In genomic region chr6:54332203-54332602, GRCm38 (mm10) we compare ENCODE assay signal across 13 mouse cellular contexts. TPM values are rescaled to one million over a fixed set of nuclear protein-coding genes. Genes with fewer than 3 reads are reported as not detected.
DNase-seq lines count a peak whose midpoint lies in the region; ATAC-seq lines count a peak whose summit lies in the region.
"Had no signal": no experiment of that assay in that cellular context is flagged by ENCODE, and none has a peak within 500 bp of the region (broad histone marks: within the 10 kb centered on the region; RNA-seq: fewer than 3 reads in every experiment).

No protein-coding gene starts in this region.

- WGBS in kidney, embryonic 16.5 days: 25% methylated on average over 8 of the region's 8 CpGs
- WGBS in forebrain, embryonic 14.5 days: 7% methylated on average over 8 of the region's 8 CpGs
- 19% methylated on average over 8 of the region's 8 CpGs for WGBS in neural tube, embryonic 14.5 days
- whole genome bisulfite sequencing in limb, embryonic 10.5 days: 76% methylated on average over 8 of the region's 8 CpGs

- H3K4me3 ChIP-seq in kidney, embryonic 16.5 days (ENCODE audit: low read length): no peak overlapping the region
- no peak overlapping the region for H3K4me3 ChIP-seq in forebrain, embryonic 14.5 days (ENCODE audit: low read depth, low read length)
- no peak overlapping the region for H3K4me3 ChIP-seq in neural tube, embryonic 14.5 days (ENCODE audit: low read depth, low read length)
- H3K4me3 ChIP-seq in limb, embryonic 10.5 days: no peak overlapping the region

- no peak for DNase-seq in kidney, adult 11 months
- peak; percentile 20 for DNase-seq in adrenal gland, postnatal 25 days
- peak; percentile 67 for DNase-seq in forebrain, embryonic 14.5 days (ENCODE audit: low spot score)
- DNase-seq in left cerebral cortex, adult 8-10 months (ENCODE audit: low spot score in 2 of 2): no peak
- DNase-seq in cerebellum, postnatal 36 days: no peak
- no peak for DNase-seq in limb, embryonic 10.5 days (ENCODE audit: low spot score)
- DNase-seq: kidney, adult 18-20 months; liver had no signal

- peaks cover 42% of the 10 kb centered on the region for H3K4me1 ChIP-seq in kidney, embryonic 16.5 days (ENCODE audit: insufficient read depth, low read length)
- H3K4me1 ChIP-seq in forebrain, embryonic 14.5 days (ENCODE audit: control insufficient read depth, insufficient read depth, low read length): peaks cover 33% of the 10 kb centered on the region
- H3K4me1 ChIP-seq in neural tube, embryonic 14.5 days (ENCODE audit: control insufficient read depth, insufficient read depth, low read length): peaks cover 14% of the 10 kb centered on the region
- H3K4me1 ChIP-seq in limb, embryonic 10.5 days: peaks cover 22% of the 10 kb centered on the region

- no peak overlapping the region for H3K27ac ChIP-seq in kidney, embryonic 16.5 days (ENCODE audit: low read length)
- H3K27ac ChIP-seq in forebrain, embryonic 14.5 days (ENCODE audit: low read depth, low read length): peak overlapping the region; percentile 9; the same call in 1 of the 2 replicates
- no peak overlapping the region for H3K27ac ChIP-seq in neural tube, embryonic 14.5 days (ENCODE audit: low read depth, low read length)
- no peak overlapping the region for H3K27ac ChIP-seq in limb, embryonic 10.5 days

- no peaks in the 10 kb centered on the region; the same call in 1 of the 2 replicates for H3K27me3 ChIP-seq in kidney, embryonic 16.5 days (ENCODE audit: insufficient read depth, low read length)
- peaks cover 11% of the 10 kb centered on the region; the same call in 1 of the 2 replicates for H3K27me3 ChIP-seq in forebrain, embryonic 14.5 days (replicated peaks; ENCODE audit: control insufficient read depth, insufficient read depth, low read length)
- H3K27me3 ChIP-seq in neural tube, embryonic 14.5 days (ENCODE audit: control insufficient read depth, insufficient read depth, low read length): peaks cover 11% of the 10 kb centered on the region
- H3K27me3 ChIP-seq in limb, embryonic 10.5 days (ENCODE audit: low read depth, poor library complexity, severe bottlenecking): peaks cover 47% of the 10 kb centered on the region
- H3K27me3 ChIP-seq: CH12.LX had no signal

- H3K9ac ChIP-seq in kidney, embryonic 16.5 days (replicated peaks; ENCODE audit: low read length): no peak overlapping the region
- H3K9ac ChIP-seq in forebrain, embryonic 14.5 days (ENCODE audit: low read length): peak overlapping the region; percentile 32; the same call in 1 of the 2 replicates
- no peak overlapping the region for H3K9ac ChIP-seq in neural tube, embryonic 14.5 days (replicated peaks; ENCODE audit: low read depth, low read length)

- no peaks in the 10 kb centered on the region for H3K9me3 ChIP-seq in kidney, embryonic 16.5 days (ENCODE audit: low read length)
- no peaks in the 10 kb centered on the region for H3K9me3 ChIP-seq in forebrain, embryonic 14.5 days (replicated peaks; ENCODE audit: control insufficient read depth, low read length)
- no peaks in the 10 kb centered on the region for H3K9me3 ChIP-seq in neural tube, embryonic 14.5 days (ENCODE audit: control insufficient read depth, low read length)
- H3K9me3 ChIP-seq in limb, embryonic 10.5 days (replicated peaks): no peaks in the 10 kb centered on the region

- H3K36me3 ChIP-seq in kidney, embryonic 16.5 days (ENCODE audit: insufficient read depth, low read length): no peaks in the 10 kb centered on the region
- no peaks in the 10 kb centered on the region for H3K36me3 ChIP-seq in forebrain, embryonic 14.5 days (ENCODE audit: control insufficient read depth, insufficient read depth, low read length)
- no peaks in the 10 kb centered on the region for H3K36me3 ChIP-seq in neural tube, embryonic 14.5 days (ENCODE audit: control insufficient read depth, insufficient read depth, low read length)
- no peaks in the 10 kb centered on the region for H3K36me3 ChIP-seq in limb, embryonic 10.5 days

- ATAC-seq in kidney, embryonic 16.5 days (ENCODE audit: low FRiP score, low TSS enrichment): peak; percentile 28; the same call in 1 of the 2 replicates
- peak; percentile 63 for ATAC-seq in forebrain, embryonic 14.5 days
- peak; percentile 15; the same call in 1 of the 2 replicates for ATAC-seq in neural tube, embryonic 14.5 days (ENCODE audit: low read depth)
- ATAC-seq: activated CD4-positive, CD25-positive, alpha-beta regulatory T cell, adult 4 months had no signal

- 0 out of 2 replicates have a peak overlapping the region, but pooled peaks have one; percentile 1 for H3K4me2 ChIP-seq in kidney, embryonic 16.5 days (replicated peaks; ENCODE audit: low read depth, low read length)
- no peak overlapping the region for H3K4me2 ChIP-seq in forebrain, embryonic 14.5 days (ENCODE audit: low read length)
- H3K4me2 ChIP-seq in neural tube, embryonic 14.5 days (ENCODE audit: low read depth, low read length): no peak overlapping the region

RNA-seq across cellular contexts. Expression of gene Prr15, which starts 6.6 kb away (rescaled TPM):
- 8.9 and 9.2 TPM in 2 replicates for polyA plus RNA-seq in kidney, embryonic 16.5 days (2015; fragmentation: Nextera tagmentation; extraction: Ambion mirVana)
- 2.9 and 3.2 TPM in 2 replicates for total RNA-seq in adrenal gland, postnatal 25 days (2021)
- 2.0 and 3.1 TPM in 2 replicates for polyA plus RNA-seq in forebrain, embryonic 14.5 days (2014; fragmentation: Nextera tagmentation; extraction: Ambion mirVana)
- polyA plus RNA-seq in neural tube, embryonic 14.5 days (2014; fragmentation: Nextera tagmentation; extraction: Ambion mirVana): 1.0 and 1.3 TPM in 2 replicates
- total RNA-seq in left cerebral cortex, adult 8-10 months (2022): 1 to 10 TPM; 1.1 to 2.4 (median 1.4) TPM
- polyA plus RNA-seq in limb, embryonic 10.5 days (2016; fragmentation: Nextera tagmentation; extraction: Ambion mirVana): 0.15 and 0.16 TPM in 2 replicates
- total RNA-seq: CH12.LX; megakaryocyte, adult 5-6 weeks had no signal
- polyA plus RNA-seq: activated CD4-positive, CD25-positive, alpha-beta regulatory T cell, adult 4 months had no signal

Comparison
In these comparisons a context has a peak if more than half of its experiments do, and no peak if none do; other contexts are left out.
1. DNase-seq: peak in adrenal gland, postnatal 25 days (single experiment) and forebrain, embryonic 14.5 days (single experiment); none in kidney, adult 11 months (single experiment), left cerebral cortex, adult 8-10 months (0 of 2), cerebellum, postnatal 36 days (0 of 2) and limb, embryonic 10.5 days (single experiment).
2. Peak in every context shown above with its lines, with median percentiles within 50 percentile points of each other: ATAC-seq.